Mouse (Mus musculus) E14TG2a.4 (cell line): ENCODE results near the gene Nop53.

ENCODE experiments used
- CTCF ChIP-seq: conservative IDR thresholded peaks from 2 replicates; pipeline ENCODE4 v1.5.1; 2014; ENCODE audit warnings: low read length
- POU5F1 ChIP-seq: IDR thresholded peaks from 2 replicates; pipeline ENCODE4 v1.6.1; 2014; ENCODE audit warnings: low read length, borderline replicate concordance

DNA sequence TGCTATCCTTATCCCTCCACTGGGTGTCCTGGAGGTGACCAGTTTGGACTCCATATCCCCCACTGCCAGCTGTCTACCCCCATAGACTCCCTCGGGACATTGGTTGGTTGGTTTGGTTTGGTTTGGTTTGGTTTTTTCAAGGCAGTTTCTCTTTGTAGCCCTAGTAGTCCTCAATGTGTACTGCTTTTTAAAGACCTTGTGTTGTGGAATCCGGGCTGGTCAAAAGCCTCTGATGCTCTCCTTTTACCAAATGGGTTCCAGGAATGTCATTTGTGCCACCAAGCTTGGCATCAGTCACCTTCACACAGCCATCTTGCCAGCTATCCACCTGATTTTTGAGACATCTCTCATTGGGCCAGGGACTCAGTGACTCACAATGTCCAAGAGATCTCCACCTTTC is 31.1 kb downstream of the Nop53 start:
- TF ChIP-seq CTCF (no peak), POU5F1 (no peak)
